Mouse (Mus musculus): ENCODE results near the gene Sars.

- TF ChIP-seq CTCF (IDR thresholded peaks at IDR 0.05; ENCODE audit: control insufficient read depth, insufficient read depth, insufficient read length) (no peak), MYOD1 (IDR thresholded peaks at IDR 0.05; ENCODE audit: control insufficient read depth, insufficient read length, low read depth) (no peak)
These were observed 38.6 kb downstream of the Sars start for GRCm38 (mm10) chr3:108406306-108406885.

All from C2C12 (cell line).